Mouse (Mus musculus): ENCODE results near the gene Vmn1r49.
"Not testable (repeated sequence)": the region's sequence is repeated elsewhere in the genome, so short reads cannot be mapped to it uniquely, and the experiment has no call there.

The Vmn1r49 gene

DNA sequence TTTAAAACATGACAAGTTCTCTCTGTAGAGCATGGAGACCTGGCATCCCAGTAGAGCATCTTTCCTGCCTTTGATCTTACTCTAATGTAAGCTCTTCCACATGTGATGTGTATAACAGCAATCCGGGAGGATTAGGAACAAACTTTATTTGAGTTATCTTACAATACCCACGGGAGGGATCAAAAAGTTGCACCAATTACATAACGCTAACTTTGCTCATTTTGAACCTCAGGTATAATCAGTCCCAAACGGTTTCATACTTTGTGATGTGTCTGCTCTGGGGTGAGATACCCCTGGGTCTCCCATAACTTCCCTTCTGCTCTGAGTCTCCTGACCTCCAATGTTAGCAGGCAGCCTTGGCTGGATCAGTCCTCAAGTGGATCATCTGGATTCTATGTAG lies at the start of gene Vmn1r49:
Vmn1r49 (minus strand) TSS at position 101 of the 400 bp plus-strand sequence.
- DNase-seq (ENCODE audit: low spot score), result no peak

DNA sequence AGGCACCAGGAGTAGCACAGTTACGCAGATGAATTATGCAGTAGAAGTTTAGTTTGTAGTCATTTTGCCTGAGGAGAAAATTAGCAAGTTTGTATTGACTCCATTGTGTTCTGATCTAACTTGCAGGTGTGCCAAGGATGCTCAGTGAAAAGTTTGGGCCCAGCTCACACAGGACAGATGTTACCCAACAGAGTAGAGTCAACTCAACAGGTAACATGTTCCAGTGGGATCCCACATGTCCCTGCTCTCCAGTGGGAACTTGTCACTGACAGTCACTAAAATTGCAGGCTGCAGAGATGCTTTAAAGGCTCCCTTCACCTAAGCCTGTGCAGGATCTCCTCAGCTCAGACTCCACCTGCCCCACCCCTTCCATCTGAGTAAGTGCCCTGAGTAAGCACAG lies 44.0 kb upstream of the Vmn1r49 start, which contains the start of gene Vmn1r51:
Vmn1r51 (plus strand) TSS at position 301 of the 400 bp plus-strand sequence.
- DNase-seq (ENCODE audit: low spot score), result not testable (repeated sequence)

- no peak for DNase-seq (ENCODE audit: low spot score)
Measured at GRCm38 (mm10) chr6:90101130-90101529, 22.8 kb upstream of the Vmn1r49 start, which contains the start of gene Vmn1r50. Vmn1r50 (plus strand) TSS chr6:90101430.

DNA sequence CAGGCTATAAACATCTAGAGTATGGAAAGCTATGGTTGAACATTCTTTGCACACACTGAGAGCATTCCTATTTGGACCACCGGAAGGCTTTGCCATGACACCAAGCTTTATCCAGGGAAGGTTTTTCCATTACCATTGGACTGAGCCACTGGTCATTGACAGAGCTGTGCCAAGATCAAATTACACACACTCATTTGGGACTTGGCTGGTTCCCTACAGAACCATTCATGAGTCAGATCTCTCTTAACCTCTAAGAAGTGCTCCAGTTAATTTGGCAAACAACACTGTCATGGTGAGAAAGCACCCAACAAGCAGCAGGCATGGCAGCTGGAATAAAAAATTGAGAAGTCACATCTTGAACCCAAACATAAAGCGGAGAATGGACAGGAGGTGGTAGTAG lies 22.3 kb upstream of the Vmn1r49 start:
- no peak for DNase-seq (ENCODE audit: low spot score)

- not testable (repeated sequence) for DNase-seq (ENCODE audit: low spot score)
Measured at GRCm38 (mm10) chr6:90036741-90037140, 41.6 kb downstream of the Vmn1r49 start, which contains the start of gene Vmn1r48. Vmn1r48 (minus strand) TSS chr6:90036841.

Measured in urinary bladder, postnatal 14 days (tissue).